ENCODE assay signal across 24 mouse cellular contexts in genomic region chr11:45485950-45486349, GRCm38 (mm10).
A peak's percentile ranks its signal among the peaks of the same experiment; 100 is the strongest.
DNase-seq lines count a peak whose midpoint lies in the region; ATAC-seq lines count a peak whose summit lies in the region.
"Had no signal": no experiment of that assay in that cellular context is flagged by ENCODE, and none has a peak within 500 bp of the region (broad histone marks: within the 10 kb centered on the region; RNA-seq: fewer than 3 reads in every experiment).

No protein-coding gene starts in this region.

- no peak overlapping the region for H3K4me2 ChIP-seq in limb, embryonic 13.5 days (replicated peaks)
- H3K4me2 ChIP-seq: embryonic facial prominence, embryonic 13.5 days; forebrain, embryonic 12.5 days; forebrain, embryonic 15.5 days; heart, embryonic 11.5 days; hindbrain, embryonic 13.5 days had no signal

- no peaks in the 10 kb centered on the region for H3K27me3 ChIP-seq in limb, embryonic 10.5 days (ENCODE audit: low read depth, poor library complexity, severe bottlenecking)
- no peaks in the 10 kb centered on the region for H3K27me3 ChIP-seq in limb, embryonic 13.5 days
- H3K27me3 ChIP-seq: embryonic facial prominence, embryonic 13.5 days; forebrain, embryonic 12.5 days; forebrain, embryonic 15.5 days; hindbrain, embryonic 13.5 days had no signal

- ATAC-seq in limb, embryonic 13.5 days (ENCODE audit: low FRiP score, low read depth): peak; percentile 36; the same call in 1 of the 2 replicates
- ATAC-seq: activated CD4-positive, CD25-positive, alpha-beta regulatory T cell, adult 4 months; forebrain, embryonic 15.5 days; hindbrain, embryonic 16.5 days; inflammation-experienced regulatory T-cells, adult 6 months had no signal

- WGBS in limb, embryonic 10.5 days: 31% methylated on average over 4 of the region's 4 CpGs
- 18% methylated on average over 4 of the region's 4 CpGs for WGBS in limb, embryonic 13.5 days

- H3K4me1 ChIP-seq in limb, embryonic 10.5 days: peaks cover 43% of the 10 kb centered on the region
- H3K4me1 ChIP-seq in limb, embryonic 13.5 days: peaks cover 26% of the 10 kb centered on the region
- H3K4me1 ChIP-seq: embryonic facial prominence, embryonic 13.5 days had no signal

- no peak overlapping the region for H3K9ac ChIP-seq in limb, embryonic 13.5 days
- H3K9ac ChIP-seq: embryonic facial prominence, embryonic 13.5 days; forebrain, embryonic 12.5 days; forebrain, embryonic 15.5 days; hindbrain, embryonic 13.5 days had no signal

- no peaks in the 10 kb centered on the region for H3K9me3 ChIP-seq in limb, embryonic 10.5 days (replicated peaks)
- no peaks in the 10 kb centered on the region for H3K9me3 ChIP-seq in limb, embryonic 13.5 days
- H3K9me3 ChIP-seq: embryonic facial prominence, embryonic 10.5 days; embryonic facial prominence, embryonic 13.5 days; forebrain, embryonic 12.5 days; forebrain, embryonic 15.5 days; hindbrain, embryonic 10.5 days; hindbrain, embryonic 13.5 days had no signal

- H3K4me3 ChIP-seq in limb, embryonic 10.5 days: no peak overlapping the region
- no peak overlapping the region for H3K4me3 ChIP-seq in limb, embryonic 13.5 days
- H3K4me3 ChIP-seq: embryonic facial prominence, embryonic 10.5 days; embryonic facial prominence, embryonic 13.5 days; erythroblast, embryonic 14.5 days; forebrain, embryonic 12.5 days; forebrain, embryonic 15.5 days; hindbrain, embryonic 10.5 days; hindbrain, embryonic 13.5 days had no signal

- peak overlapping the region; percentile 46; the same call in 1 of the 2 replicates for H3K27ac ChIP-seq in limb, embryonic 10.5 days
- no peak overlapping the region for H3K27ac ChIP-seq in limb, embryonic 13.5 days
- H3K27ac ChIP-seq: embryonic facial prominence, embryonic 10.5 days; embryonic facial prominence, embryonic 13.5 days; forebrain, embryonic 12.5 days; forebrain, embryonic 15.5 days; hindbrain, embryonic 10.5 days; hindbrain, embryonic 13.5 days had no signal

- peak; percentile 16 for DNase-seq in embryo, embryonic 11 days
- DNase-seq in embryo, embryonic 9.5 days (ENCODE audit: extremely low spot score): no peak
- DNase-seq in limb, embryonic 10.5 days (ENCODE audit: low spot score): peak; percentile 48
- no peak for DNase-seq in layer of hippocampus, adult 8-10 months (ENCODE audit: low spot score in 2 of 2)
- no peak for DNase-seq in testis, postnatal 10 days (ENCODE audit: low spot score)
- DNase-seq: adrenal gland, adult 8-10 months; adrenal gland, postnatal 25 days; cerebellum, adult 11-12 months; cerebellum, adult 8-10 months; cerebellum, postnatal 10 days; gastrocnemius, postnatal 10 days; gastrocnemius, postnatal 36 days had no signal

- no peaks in the 10 kb centered on the region for H3K36me3 ChIP-seq in limb, embryonic 10.5 days
- H3K36me3 ChIP-seq in limb, embryonic 13.5 days: no peaks in the 10 kb centered on the region
- H3K36me3 ChIP-seq: embryonic facial prominence, embryonic 10.5 days; embryonic facial prominence, embryonic 13.5 days; forebrain, embryonic 12.5 days; forebrain, embryonic 15.5 days; hindbrain, embryonic 10.5 days; hindbrain, embryonic 13.5 days had no signal

Comparison
In these comparisons a context has a peak if more than half of its experiments do, and no peak if none do; other contexts are left out.
1. DNase-seq: peak in embryo, embryonic 11 days (single experiment) and limb, embryonic 10.5 days (single experiment); none in embryo, embryonic 9.5 days (single experiment), layer of hippocampus, adult 8-10 months (0 of 2) and testis, postnatal 10 days (single experiment).